Mouse (Mus musculus) MEL (cell line): Measurements from ENCODE around the gene Rpl18a.

Source experiments
- CTCF ChIP-seq, 3 experiments: IDR thresholded peaks in 2 of 3; conservative IDR thresholded peaks in 1 of 3; 2 replicates each; pipeline ENCODE4 v1.5.1; 2011 to 2012; ENCODE audit warnings: low read length in 3 of 3, low read depth in 2 of 3, mild to moderate bottlenecking in 2 of 3, improper control_type of control experiment in 1 of 3, inconsistent platforms in 1 of 3, mixed read lengths in 1 of 3, moderate library complexity in 1 of 3; ENCODE audit not compliant: control insufficient read depth in 1 of 3, insufficient read depth in 1 of 3, poor library complexity in 1 of 3, severe bottlenecking in 1 of 3
- HCFC1 ChIP-seq: IDR thresholded peaks from 2 replicates; pipeline ENCODE4 v1.6.1; 2012; ENCODE audit warnings: low read depth, mild to moderate bottlenecking, inconsistent platforms, low read length, improper control_type of control experiment, moderate library complexity
- MAX ChIP-seq: IDR thresholded peaks from 2 replicates; pipeline ENCODE4 v1.6.1; 2011; ENCODE audit warnings: low read length, improper control_type of control experiment
- POLR2A ChIP-seq, 2 experiments: IDR thresholded peaks; 2 replicates each; pipeline ENCODE4 v1.6.1; 2011 to 2012; ENCODE audit warnings: low read length in 2 of 2, mild to moderate bottlenecking in 2 of 2, control low read depth in 1 of 2, improper control_type of control experiment in 1 of 2, low read depth in 1 of 2, moderate library complexity in 1 of 2; ENCODE audit not compliant: control insufficient read depth in 1 of 2, insufficient read depth in 1 of 2, poor library complexity in 1 of 2

DNA sequence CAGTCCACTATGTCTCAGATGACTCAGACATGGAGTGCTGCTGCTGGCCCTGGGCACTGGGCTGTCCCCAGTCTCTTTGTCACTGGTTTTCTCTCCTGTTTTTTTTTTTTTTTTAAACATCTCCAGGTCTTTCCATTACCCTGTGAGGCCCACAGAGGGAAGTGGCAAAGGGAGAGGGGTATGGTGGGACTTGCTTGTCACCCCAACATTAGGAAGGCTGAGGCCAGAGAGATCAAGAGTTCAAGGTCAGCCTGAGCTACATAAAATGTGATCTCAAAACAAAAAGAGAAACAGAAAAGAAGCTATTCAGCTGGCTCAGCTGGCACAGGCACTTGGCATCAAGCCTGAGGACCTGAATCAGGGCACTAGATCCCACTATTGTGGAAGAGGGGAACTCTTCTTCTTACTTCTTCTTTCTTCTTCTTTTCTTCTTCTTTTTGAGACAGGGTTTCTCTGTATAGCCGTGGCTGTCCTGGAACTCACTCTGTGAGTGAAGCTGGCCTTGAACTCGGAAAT lies 3.7 kb upstream of the Rpl18a start:
- TF ChIP-seq POLR2A (IDR thresholded peaks at IDR 0.05; ENCODE audit: control insufficient read depth in 1 of 2, insufficient read depth in 1 of 2, low read depth in 1 of 2, low read length in 2 of 2, poor library complexity in 1 of 2) (no peak), HCFC1 (no peak), CTCF (IDR thresholded peaks at IDR 0.05 in 2 of 3, conservative IDR thresholded peaks at IDR 0.05 in 1 of 3; ENCODE audit: control insufficient read depth in 1 of 3, insufficient read depth in 1 of 3, low read depth in 2 of 3, low read length in 3 of 3, poor library complexity in 1 of 3, severe bottlenecking in 1 of 3) (no peak), MAX (no peak)
